Mouse (Mus musculus) liver, embryonic 14.5 days (tissue): Measurements from ENCODE around the gene Fgfr2. TPM values are rescaled to one million over a fixed set of nuclear protein-coding genes. Genes with fewer than 3 reads are reported as not detected.

ENCODE experiments used
- ATAC-seq: fragments of 200-750 bp; cut with Nextera tagmentation; 2 replicates; pipeline ENCODE4 v1.8.0; 2017; ENCODE audit warnings: moderate number of reproducible peaks, mild to moderate bottlenecking, moderate library complexity; ENCODE audit not compliant: insufficient read depth
- DNase-seq, 3 experiments: peaks; one replicate each; pipeline ENCODE4 v3.0.0-alpha.2; 2012 to 2013; ENCODE audit warnings: low read depth in 3 of 3, low spot score in 3 of 3
- H3K27ac ChIP-seq: fragments of 300-500 bp; sonication (generic); 2 replicates; pipeline ENCODE4 v1.5.1; 2014; ENCODE audit warnings: moderate library complexity, mild to moderate bottlenecking, control low read depth, inconsistent platforms
- H3K27me3 ChIP-seq: fragments of 300-500 bp; sonication (generic); 2 replicates; pipeline ENCODE4 v1.6.1; 2014; ENCODE audit warnings: mild to moderate bottlenecking, low read length, moderate library complexity; ENCODE audit not compliant: control insufficient read depth, insufficient read depth
- H3K36me3 ChIP-seq: fragments of 300-500 bp; sonication (generic); replicated peaks from 2 replicates; pipeline ENCODE4 v1.6.1; 2014; ENCODE audit warnings: low read depth; ENCODE audit not compliant: control insufficient read depth, insufficient read depth
- H3K4me1 ChIP-seq, 2 experiments: fragments of 200-500 bp in 1 of 2; fragments of 300-500 bp in 1 of 2; sonication (generic) in 1 of 2; replicated peaks; 2 replicates each; pipeline ENCODE4 v1.6.1; 2012 to 2014; ENCODE audit warnings: antibody characterized with exemption in 1 of 2, inconsistent platforms in 1 of 2, low read length in 1 of 2; ENCODE audit not compliant: control insufficient read depth in 2 of 2, insufficient read depth in 2 of 2
- H3K4me2 ChIP-seq: fragments of 300-500 bp; sonication (generic); 2 replicates; pipeline ENCODE4 v1.6.1; 2014; ENCODE audit warnings: low read depth, mild to moderate bottlenecking, control low read depth, moderate library complexity
- H3K4me3 ChIP-seq, 2 experiments: fragments of 200-500 bp in 1 of 2; fragments of 300-500 bp in 1 of 2; sonication (generic) in 1 of 2; 2 replicates each; pipeline ENCODE4 v1.5.1; 2012 to 2014; ENCODE audit warnings: low read depth in 2 of 2, low read length in 2 of 2, mild to moderate bottlenecking in 2 of 2, control low read depth in 1 of 2, inconsistent platforms in 1 of 2, moderate library complexity in 1 of 2; ENCODE audit not compliant: insufficient read depth in 1 of 2
- H3K9ac ChIP-seq: fragments of 300-500 bp; sonication (generic); replicated peaks from 2 replicates; pipeline ENCODE4 v1.6.1; 2014; ENCODE audit warnings: mild to moderate bottlenecking, control low read depth, moderate library complexity
- H3K9me3 ChIP-seq: fragments of 300-500 bp; sonication (generic); 2 replicates; pipeline ENCODE4 v1.6.1; 2016; ENCODE audit warnings: low read length, mixed read lengths; ENCODE audit not compliant: control insufficient read depth
- CTCF ChIP-seq: IDR thresholded peaks from 2 replicates; pipeline ENCODE4 v1.5.1; 2016; ENCODE audit warnings: antibody characterized with exemption, low read depth, control low read depth
- EP300 ChIP-seq: IDR thresholded peaks from 2 replicates; pipeline ENCODE4 v1.6.1; 2016; ENCODE audit warnings: antibody characterized with exemption, low read depth
- WGBS: fragments of 180-500 bp; shearing (Covaris S2); extraction: QIAGEN DNeasy Blood & Tissue Kit; methylation state at CpG from one replicate; pipeline ENCODE4 v1.1.7; 2014; ENCODE audit not compliant: insufficient replicate concordance; 5-methylcytosine and 5-hydroxymethylcytosine counted together
- polyA plus RNA-seq, 2 experiments: library from polyadenylated mRNA; depleted of rRNA in 1 of 2; stranded (reverse) in 1 of 2; unstranded in 1 of 2; fragments of >200 nt; fragmentation: Nextera tagmentation in 1 of 2; extraction: Ambion mirVana in 1 of 2; gene quantifications; 2 replicates each; pipeline versions ENCODE4 v1.2.1 to v1.2.3; 2012 to 2014

Gene Fgfr2
- polyA plus RNA-seq, 2 experiments: 7.9 to 8.8 TPM

DNA sequence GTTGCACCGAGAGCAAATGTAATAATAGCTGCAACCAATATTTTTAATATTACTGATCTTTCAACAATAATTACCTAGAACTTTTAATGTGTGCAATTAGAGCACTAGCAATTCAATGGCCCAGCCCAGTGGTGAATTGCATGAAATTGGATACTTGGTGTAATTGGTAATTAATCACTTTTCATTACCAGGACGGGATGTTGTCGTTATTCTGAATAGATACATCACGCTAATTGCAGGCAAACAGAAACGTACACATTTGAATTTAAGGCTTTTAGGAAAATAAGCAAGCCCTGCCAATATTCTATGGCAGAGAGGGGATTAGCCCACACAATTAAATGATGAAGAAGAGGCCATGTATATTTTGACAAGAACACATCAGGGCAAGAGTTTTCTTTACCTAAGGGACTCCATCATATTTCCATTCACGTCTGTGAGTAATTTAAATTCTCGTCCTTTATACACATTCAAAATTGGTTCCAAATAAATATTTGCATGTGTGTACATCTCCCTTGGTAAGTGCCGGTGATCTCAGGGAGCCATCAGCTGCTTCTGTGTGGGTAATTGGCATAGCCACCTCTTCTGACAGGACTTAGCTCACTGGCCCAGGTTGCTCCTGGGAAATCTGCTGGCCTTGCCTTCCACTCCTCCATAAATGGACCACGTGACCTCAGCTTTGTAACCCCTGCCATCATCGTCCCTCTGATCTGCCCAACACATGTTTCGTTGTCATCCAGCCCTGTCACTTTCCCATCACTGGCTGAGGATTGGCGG is 1471.0 kb downstream of the Fgfr2 start:
- TF ChIP-seq EP300: no peak
- TF ChIP-seq CTCF: no peak
- 67% methylated on average over 12 of the region's 12 CpGs for WGBS
- Histone ChIP-seq H3K36me3 (no peaks in the 10 kb centered on the region), H3K9ac (no peak overlapping the region), H3K4me1 (no peaks in the 10 kb centered on the region), H3K9me3 (no peaks in the 10 kb centered on the region), H3K27ac (no peak overlapping the region), H3K4me2 (no peak overlapping the region), H3K4me3 (no peak overlapping the region), H3K27me3 (no peaks in the 10 kb centered on the region)
- ATAC-seq (no peak), DNase-seq (no peak)

DNA sequence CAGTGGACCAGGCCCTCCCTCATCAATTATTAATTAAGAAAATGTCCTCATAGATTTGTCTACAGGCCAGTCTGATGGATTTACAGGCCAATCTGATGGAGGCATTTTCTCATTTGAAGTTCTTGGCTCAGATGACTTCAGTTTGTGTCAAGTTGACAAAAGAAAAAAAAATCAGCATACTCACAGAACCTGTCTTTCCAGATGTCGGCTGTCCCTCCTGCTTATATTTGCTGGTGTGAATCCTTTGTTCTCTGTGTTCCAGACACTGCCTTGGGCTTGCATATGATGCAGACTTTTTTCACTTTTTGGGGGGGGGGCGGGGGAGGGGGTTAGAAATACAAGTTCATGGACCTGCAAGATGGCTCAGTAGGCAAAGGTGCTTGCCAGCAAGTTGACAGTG is 1472.9 kb downstream of the Fgfr2 start:
- Histone ChIP-seq H3K4me1 (no peaks in the 10 kb centered on the region), H3K36me3 (no peaks in the 10 kb centered on the region), H3K4me3 (no peak overlapping the region), H3K9ac (no peak overlapping the region), H3K27ac (no peak overlapping the region), H3K9me3 (no peaks in the 10 kb centered on the region), H3K4me2 (no peak overlapping the region), H3K27me3 (peaks cover 5% of the 10 kb centered on the region; the same call in 1 of the 2 replicates)
- TF ChIP-seq EP300: no peak
- TF ChIP-seq CTCF: no peak
- no peak for DNase-seq
- ATAC-seq: no peak
- 37% methylated on average over 2 of the region's 2 CpGs for whole genome bisulfite sequencing

DNA sequence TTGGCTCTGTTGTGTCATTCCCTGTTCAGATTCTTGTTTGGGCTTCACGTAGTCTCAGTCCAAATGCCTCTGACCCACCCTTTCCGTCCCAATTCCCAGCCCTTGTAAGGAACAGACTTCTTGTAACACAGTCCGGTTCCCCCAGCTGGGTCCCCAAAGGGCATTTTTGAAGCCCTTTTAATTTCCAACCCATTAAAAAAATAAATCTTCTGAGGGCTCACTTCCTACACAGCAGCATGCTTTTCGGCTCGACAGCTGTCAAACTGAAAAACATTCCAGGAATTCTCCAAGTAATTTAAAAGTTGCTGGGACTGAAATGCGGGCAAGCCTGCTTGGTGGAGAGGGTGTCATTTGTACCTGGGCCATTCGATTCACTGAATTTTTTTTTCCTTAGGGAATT is 1474.9 kb downstream of the Fgfr2 start:
- H3K4me3 ChIP-seq: no peak overlapping the region
- H3K9ac ChIP-seq: no peak overlapping the region
- peaks cover 23% of the 10 kb centered on the region for H3K27me3 ChIP-seq
- H3K4me2 ChIP-seq: no peak overlapping the region
- no peak overlapping the region for H3K27ac ChIP-seq
- no peak for ATAC-seq
- no peaks in the 10 kb centered on the region for H3K4me1 ChIP-seq
- H3K36me3 ChIP-seq: no peaks in the 10 kb centered on the region
- no peak for TF ChIP-seq EP300
- TF ChIP-seq CTCF: no peak
- no peak for DNase-seq
- 56% methylated on average over 7 of the region's 7 CpGs for WGBS
- no peaks in the 10 kb centered on the region for H3K9me3 ChIP-seq

DNA sequence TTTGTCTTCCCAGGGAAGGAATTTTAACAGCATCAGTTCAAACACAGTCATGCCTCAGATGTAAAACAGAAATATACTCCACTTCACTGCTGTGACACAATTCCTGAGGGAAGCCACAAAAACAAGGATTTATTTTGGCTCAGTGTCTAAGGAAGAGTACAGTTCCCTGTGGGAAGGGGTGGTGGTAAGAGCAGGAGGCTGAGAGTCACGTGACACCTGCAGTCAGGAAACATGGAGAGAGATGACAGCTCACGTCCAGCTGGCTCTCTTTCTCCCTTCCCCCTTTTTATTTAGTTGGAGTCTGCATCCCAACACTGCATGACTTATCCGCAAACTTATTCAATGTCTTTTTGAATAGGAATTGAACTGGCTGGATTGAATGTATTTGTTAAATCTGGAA is 1475.6 kb downstream of the Fgfr2 start:
- H3K4me1 ChIP-seq: no peaks in the 10 kb centered on the region
- no peak overlapping the region for H3K27ac ChIP-seq
- H3K9ac ChIP-seq: no peak overlapping the region
- H3K4me3 ChIP-seq: no peak overlapping the region
- DNase-seq: no peak
- no peak for TF ChIP-seq EP300
- TF ChIP-seq CTCF: no peak
- H3K27me3 ChIP-seq: peaks cover 30% of the 10 kb centered on the region
- no peak overlapping the region for H3K4me2 ChIP-seq
- no peaks in the 10 kb centered on the region for H3K9me3 ChIP-seq
- H3K36me3 ChIP-seq: no peaks in the 10 kb centered on the region
- 26% methylated on average over 3 of the region's 3 CpGs for WGBS
- ATAC-seq: no peak

DNA sequence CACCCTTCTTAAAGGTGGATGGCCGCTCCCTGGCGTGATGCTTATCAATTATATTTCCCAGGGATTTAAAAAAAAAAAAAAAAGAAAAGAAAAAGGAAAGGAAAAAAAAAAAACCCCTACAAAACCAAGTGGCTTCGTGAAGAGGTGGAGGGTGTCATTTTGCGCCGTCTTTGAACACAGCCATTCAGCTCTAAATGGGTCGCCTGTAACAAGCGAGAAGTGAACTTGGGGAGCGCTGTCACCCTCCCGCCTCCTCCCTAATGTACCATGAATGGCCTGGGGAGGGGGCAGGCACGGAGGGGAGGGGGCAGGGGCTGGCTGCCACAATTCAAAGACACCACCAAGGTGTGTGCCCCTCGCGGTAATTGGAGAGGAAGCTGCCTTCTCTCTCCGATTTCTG is 1478.6 kb downstream of the Fgfr2 start:
- Histone ChIP-seq H3K4me2 (no peak overlapping the region), H3K27me3 (peaks cover 31% of the 10 kb centered on the region), H3K4me3 (no peak overlapping the region)

More for the DNA sequence above, 1478.6 kb downstream of the Fgfr2 start:
- H3K36me3 ChIP-seq: no peaks in the 10 kb centered on the region
- 3% methylated on average over 13 of the region's 13 CpGs for WGBS
- TF ChIP-seq CTCF (no peak), EP300 (no peak)
- DNase-seq (no peak), ATAC-seq (no peak)
- H3K4me1 ChIP-seq: no peaks in the 10 kb centered on the region
- H3K9ac ChIP-seq: no peak overlapping the region
- no peak overlapping the region for H3K27ac ChIP-seq
- H3K9me3 ChIP-seq: no peaks in the 10 kb centered on the region
